Mouse (Mus musculus) E14TG2a.4 (cell line): ENCODE results near the gene Sord.

ENCODE experiments used
- H3K27me3 ChIP-seq: 2 replicates; pipeline ENCODE4 v1.6.1; 2014; ENCODE audit warnings: low read length, control low read depth; ENCODE audit not compliant: insufficient read depth
- H3K36me3 ChIP-seq: 2 replicates; pipeline ENCODE4 v1.6.1; 2014; ENCODE audit warnings: low read length, control low read depth; ENCODE audit not compliant: insufficient read depth
- H3K4me1 ChIP-seq: replicated peaks from 2 replicates; pipeline ENCODE4 v1.6.1; 2014; ENCODE audit warnings: low read depth, low read length, control low read depth
- H3K4me3 ChIP-seq: replicated peaks from 2 replicates; pipeline ENCODE4 v1.5.1; 2014; ENCODE audit warnings: mild to moderate bottlenecking, low read length
- H3K9me3 ChIP-seq: 2 replicates; pipeline ENCODE4 v1.6.1; 2014; ENCODE audit warnings: low read length, control low read depth
- CTCF ChIP-seq: conservative IDR thresholded peaks from 2 replicates; pipeline ENCODE4 v1.5.1; 2014; ENCODE audit warnings: low read length
- NANOG ChIP-seq: IDR thresholded peaks from 2 replicates; pipeline ENCODE4 v1.6.1; 2014; ENCODE audit warnings: borderline replicate concordance, low read length, mixed read lengths
- POU5F1 ChIP-seq: IDR thresholded peaks from 2 replicates; pipeline ENCODE4 v1.6.1; 2014; ENCODE audit warnings: low read length, borderline replicate concordance

Sord gene

DNA sequence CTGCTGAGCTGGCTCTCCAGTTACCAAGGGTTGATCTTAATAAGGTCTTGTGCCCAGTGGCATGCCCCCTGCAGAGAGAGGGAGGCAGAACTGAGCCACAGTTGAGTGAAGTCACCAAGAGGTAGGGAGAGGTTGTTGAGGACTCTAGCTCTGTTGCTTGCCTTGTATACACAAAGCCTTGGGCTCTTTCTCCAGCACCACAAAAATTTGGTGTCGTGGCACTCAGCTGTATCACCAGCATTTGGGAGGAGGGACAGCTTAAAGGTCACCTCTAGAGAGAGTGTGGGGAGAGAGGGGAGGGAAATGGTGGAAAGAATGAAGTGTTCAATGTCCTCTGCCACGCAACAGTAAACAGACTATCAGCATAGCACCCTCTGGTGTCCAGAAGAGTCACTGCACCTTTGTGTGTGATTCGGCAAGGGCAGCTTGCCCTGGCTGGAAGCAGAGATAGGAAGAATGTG, 9.2 kb downstream of the Sord start:
- Histone ChIP-seq H3K36me3 (no peaks in the 10 kb centered on the region), H3K9me3 (no peaks in the 10 kb centered on the region), H3K27me3 (no peaks in the 10 kb centered on the region), H3K4me3 (no peak overlapping the region), H3K4me1 (peaks cover 9% of the 10 kb centered on the region; the same call in 1 of the 2 replicates)
- TF ChIP-seq NANOG (no peak), CTCF (peak; percentile 71), POU5F1 (no peak)

- H3K4me1 ChIP-seq: peaks cover 6% of the 10 kb centered on the region; the same call in 1 of the 2 replicates
- no peak overlapping the region for H3K4me3 ChIP-seq
- H3K27me3 ChIP-seq: no peaks in the 10 kb centered on the region
- H3K36me3 ChIP-seq: peaks cover 4% of the 10 kb centered on the region; the same call in 1 of the 2 replicates
- H3K9me3 ChIP-seq: no peaks in the 10 kb centered on the region
- TF ChIP-seq NANOG (no peak), CTCF (no peak), POU5F1 (no peak)
These were observed 13.2 kb downstream of the Sord start for GRCm38 (mm10) chr2:122247786-122248185.

GRCm38 (mm10) chr2:122255997-122256396, 21.4 kb downstream of the Sord start:
- peaks cover 7% of the 10 kb centered on the region for H3K36me3 ChIP-seq
- TF ChIP-seq POU5F1 (no peak), CTCF (no peak), NANOG (no peak)
- H3K4me1 ChIP-seq: no peaks in the 10 kb centered on the region
- H3K9me3 ChIP-seq: no peaks in the 10 kb centered on the region
- H3K4me3 ChIP-seq: no peak overlapping the region
- no peaks in the 10 kb centered on the region for H3K27me3 ChIP-seq

- H3K9me3 ChIP-seq: peaks cover 6% of the 10 kb centered on the region; the same call in 1 of the 2 replicates
- H3K4me3 ChIP-seq: no peak overlapping the region
- H3K36me3 ChIP-seq: peaks cover 16% of the 10 kb centered on the region
- H3K27me3 ChIP-seq: no peaks in the 10 kb centered on the region
- H3K4me1 ChIP-seq: no peaks in the 10 kb centered on the region
- TF ChIP-seq POU5F1 (no peak), CTCF (no peak), NANOG (no peak)
These were observed 26.2 kb downstream of the Sord start for GRCm38 (mm10) chr2:122260729-122261128.

DNA sequence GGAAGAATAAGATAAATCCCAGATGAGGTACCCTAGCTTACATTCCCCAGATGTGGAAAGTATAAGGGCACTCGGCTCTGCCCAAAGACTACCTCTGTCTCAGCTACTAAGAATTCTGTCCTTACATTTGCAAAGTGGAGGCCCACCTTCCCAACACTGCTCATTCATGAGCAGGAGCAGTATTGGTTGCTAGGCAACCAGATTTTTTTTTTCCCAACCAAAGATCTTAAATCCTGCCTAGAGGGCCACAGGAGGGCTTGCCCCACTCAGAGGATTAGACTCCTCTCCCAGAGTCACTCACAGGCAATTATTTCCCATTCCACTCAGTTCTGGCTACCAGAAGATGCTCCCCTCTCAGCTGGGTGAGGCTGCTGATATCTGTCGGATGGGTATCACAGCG, 30.1 kb downstream of the Sord start:
- H3K27me3 ChIP-seq: no peaks in the 10 kb centered on the region
- H3K9me3 ChIP-seq: peaks cover 24% of the 10 kb centered on the region
- no peak for TF ChIP-seq NANOG
- no peak for TF ChIP-seq CTCF
- TF ChIP-seq POU5F1: no peak
- H3K4me3 ChIP-seq: no peak overlapping the region
- peaks cover 13% of the 10 kb centered on the region; the same call in 1 of the 2 replicates for H3K36me3 ChIP-seq
- peaks cover 4% of the 10 kb centered on the region; the same call in 1 of the 2 replicates for H3K4me1 ChIP-seq

DNA sequence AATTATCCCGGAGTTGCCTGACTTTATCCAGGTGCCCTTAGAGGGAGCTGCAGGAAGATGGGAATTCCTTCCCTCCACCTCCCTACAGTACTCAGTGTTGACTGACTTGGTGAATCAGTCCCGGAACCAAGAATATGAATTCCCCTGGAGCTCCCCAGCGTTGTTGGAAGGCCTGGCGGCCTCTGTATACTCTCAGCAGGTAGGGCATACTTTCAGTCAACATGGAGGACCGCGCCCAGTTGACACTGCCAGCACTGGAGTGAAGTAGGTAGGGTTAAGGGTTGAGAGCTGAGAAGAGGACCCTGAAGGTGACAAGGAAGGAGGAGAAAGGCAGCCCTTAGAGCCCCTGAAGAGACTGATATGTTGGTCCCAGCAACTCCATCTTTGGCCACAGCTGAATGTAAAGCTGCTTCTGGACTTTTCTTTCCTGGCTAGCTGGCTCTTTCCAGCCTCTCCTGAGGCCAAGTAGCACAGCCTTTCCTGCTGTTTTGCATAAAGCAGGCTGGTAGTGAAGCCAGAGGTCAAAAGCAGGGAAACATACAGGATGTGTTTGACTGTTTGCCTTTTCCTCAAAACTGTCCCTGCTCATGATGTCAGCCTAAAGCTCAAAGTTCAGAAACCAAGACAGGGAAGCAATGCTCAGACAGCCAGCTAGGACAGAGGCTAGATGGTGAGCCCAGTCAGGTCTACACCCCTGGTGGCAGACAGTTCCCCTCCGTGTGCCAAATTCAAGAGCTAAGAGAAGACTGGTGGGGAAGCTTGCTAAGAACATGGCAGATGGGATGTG, 32.1 kb downstream of the Sord start:
- Histone ChIP-seq H3K9me3 (peaks cover 21% of the 10 kb centered on the region), H3K4me1 (peaks cover 4% of the 10 kb centered on the region; the same call in 1 of the 2 replicates), H3K36me3 (peaks cover 4% of the 10 kb centered on the region; the same call in 1 of the 2 replicates), H3K4me3 (no peak overlapping the region), H3K27me3 (no peaks in the 10 kb centered on the region)
- TF ChIP-seq NANOG: no peak

- Histone ChIP-seq H3K36me3 (no peaks in the 10 kb centered on the region), H3K27me3 (peaks cover 21% of the 10 kb centered on the region), H3K4me1 (no peaks in the 10 kb centered on the region), H3K9me3 (no peaks in the 10 kb centered on the region; the same call in 1 of the 2 replicates), H3K4me3 (no peak overlapping the region)
- TF ChIP-seq NANOG (no peak), POU5F1 (no peak), CTCF (no peak)
These were observed 44.2 kb downstream of the Sord start for GRCm38 (mm10) chr2:122278769-122279168.

DNA sequence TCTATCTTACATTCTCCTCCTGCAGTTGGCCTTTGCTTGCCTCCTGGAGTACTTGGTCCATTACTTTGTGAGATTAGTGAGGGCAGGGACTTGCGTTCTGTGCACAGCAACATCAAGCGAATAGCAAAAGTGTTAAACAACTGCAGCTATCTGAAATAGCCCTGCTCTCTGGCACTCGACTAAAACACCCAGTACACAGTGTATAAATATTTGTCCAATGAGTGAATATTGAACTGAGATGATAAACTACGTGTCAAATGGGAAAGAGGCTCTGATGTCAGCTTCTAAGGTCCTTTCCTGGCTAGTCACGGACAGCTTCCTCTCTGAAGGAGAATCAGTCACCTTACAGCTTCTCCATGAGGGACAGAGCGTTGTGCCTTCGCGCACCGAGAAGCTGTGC, 49.5 kb downstream of the Sord start:
- TF ChIP-seq POU5F1: no peak
- TF ChIP-seq CTCF: no peak
- TF ChIP-seq NANOG: no peak
- H3K4me3 ChIP-seq: no peak overlapping the region
- no peaks in the 10 kb centered on the region for H3K36me3 ChIP-seq
- no peaks in the 10 kb centered on the region for H3K4me1 ChIP-seq
- no peaks in the 10 kb centered on the region; the same call in 1 of the 2 replicates for H3K9me3 ChIP-seq
- H3K27me3 ChIP-seq: peaks cover 38% of the 10 kb centered on the region

DNA sequence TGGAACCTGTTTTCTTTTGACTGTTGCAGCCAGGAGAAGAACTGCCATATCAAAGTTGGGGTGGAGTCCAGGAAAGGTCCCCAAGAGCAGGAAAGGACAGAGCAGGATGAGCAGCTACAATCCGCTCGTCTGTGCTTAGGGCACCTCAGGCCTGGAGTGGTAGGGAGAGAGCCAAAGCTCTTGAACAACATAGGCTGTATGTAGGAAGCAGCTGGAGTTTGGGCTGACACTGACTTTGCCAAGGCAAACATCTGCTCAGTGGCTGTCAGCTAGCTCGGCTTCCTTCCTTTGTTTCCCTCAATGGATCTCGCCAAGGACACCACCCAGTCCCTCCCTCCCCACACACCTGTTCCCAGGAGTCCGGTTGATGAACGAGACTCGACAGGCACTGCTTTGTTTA, 51.6 kb downstream of the Sord start:
- Histone ChIP-seq H3K4me1 (no peaks in the 10 kb centered on the region), H3K27me3 (peaks cover 53% of the 10 kb centered on the region), H3K4me3 (no peak overlapping the region), H3K9me3 (no peaks in the 10 kb centered on the region; the same call in 1 of the 2 replicates), H3K36me3 (no peaks in the 10 kb centered on the region)
- TF ChIP-seq CTCF: no peak
- no peak for TF ChIP-seq NANOG
- TF ChIP-seq POU5F1: no peak
